Mouse (Mus musculus) neutrophil, adult 5-6 weeks (primary cell): ENCODE measurements around the gene Trim37. TPM values are rescaled to one million over a fixed set of nuclear protein-coding genes. Genes with fewer than 3 reads are reported as not detected.

Source experiments
- ATAC-seq: fragments of 151-379, 151-347 bp; 2 replicates; pipeline ENCODE4 v1.8.0; 2017; ENCODE audit warnings: mild to moderate bottlenecking, moderate TSS enrichment; ENCODE audit not compliant: insufficient number of reproducible peaks, poor library complexity, low FRiP score, severe bottlenecking; ENCODE audit errors: extremely low read depth
- total RNA-seq: library from RNA; stranded (forward); fragments of 200-1000 nt; gene quantifications from 2 replicates; pipeline ENCODE4 v1.2.3, GENCODE M21; 2017

Trim37 gene
- total RNA-seq, 1 experiment from 2014 or later = 7.9 TPM

DNA sequence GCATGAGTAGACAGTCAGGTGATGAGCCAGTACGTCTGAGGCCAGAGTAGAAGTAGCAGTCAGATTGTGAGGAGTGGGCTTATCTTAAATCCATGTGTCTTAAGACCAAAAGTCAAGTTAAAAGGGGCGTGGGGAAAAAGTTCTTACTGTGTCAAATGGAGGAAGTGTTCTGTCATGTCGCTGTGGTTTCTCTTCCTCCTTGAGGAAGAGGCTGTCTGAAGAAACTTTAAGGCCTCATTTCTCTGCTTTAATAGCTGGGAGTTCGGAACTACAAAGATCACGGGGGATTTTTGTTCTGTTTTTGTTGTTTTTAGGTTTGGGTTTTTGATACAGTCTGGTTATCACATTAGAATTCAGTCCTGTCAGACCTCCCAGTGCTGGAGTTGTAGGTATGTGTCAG lies 85.4 kb downstream of the Trim37 start:
- peak; percentile 50; the same call in 1 of the 2 replicates for ATAC-seq

DNA sequence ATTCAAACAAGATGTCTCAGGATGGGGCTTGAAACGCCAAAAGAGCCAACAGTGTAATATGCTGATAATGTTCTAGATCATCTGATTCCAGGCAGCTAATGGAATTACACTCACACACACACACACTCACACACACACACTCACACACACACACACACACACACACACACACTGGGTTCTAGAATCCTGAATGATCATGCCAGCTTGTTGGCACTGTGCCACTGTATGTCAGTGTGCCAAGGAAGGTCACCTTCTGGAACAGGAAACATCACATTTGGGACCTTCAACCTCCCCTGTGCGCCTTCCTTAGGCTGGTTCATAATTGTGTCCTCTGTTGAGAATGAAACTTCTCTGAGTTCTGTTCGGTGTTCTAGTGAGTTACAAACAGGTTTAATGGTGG lies 95.8 kb downstream of the Trim37 start:
- no peak for ATAC-seq

DNA sequence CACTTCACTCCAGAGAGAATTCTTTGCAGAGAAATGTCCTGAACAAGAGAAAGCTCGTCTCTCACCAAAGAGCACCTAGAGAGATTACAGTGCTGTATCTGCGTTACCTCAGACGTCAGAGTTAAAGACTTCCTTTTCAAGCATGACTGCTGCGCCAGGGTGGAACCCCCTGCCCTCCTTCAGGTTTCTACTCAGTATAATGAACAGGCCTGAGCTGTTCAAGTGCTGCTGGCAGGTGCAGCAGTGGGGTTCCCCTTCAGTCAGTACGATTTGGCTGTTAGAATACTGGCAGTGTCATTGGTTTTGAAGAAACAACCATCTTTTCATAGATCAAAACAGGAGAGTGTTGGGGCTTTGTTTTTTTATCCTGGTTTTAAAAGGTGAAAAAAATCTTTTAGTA lies 100.2 kb downstream of the Trim37 start:
- no peak for ATAC-seq

DNA sequence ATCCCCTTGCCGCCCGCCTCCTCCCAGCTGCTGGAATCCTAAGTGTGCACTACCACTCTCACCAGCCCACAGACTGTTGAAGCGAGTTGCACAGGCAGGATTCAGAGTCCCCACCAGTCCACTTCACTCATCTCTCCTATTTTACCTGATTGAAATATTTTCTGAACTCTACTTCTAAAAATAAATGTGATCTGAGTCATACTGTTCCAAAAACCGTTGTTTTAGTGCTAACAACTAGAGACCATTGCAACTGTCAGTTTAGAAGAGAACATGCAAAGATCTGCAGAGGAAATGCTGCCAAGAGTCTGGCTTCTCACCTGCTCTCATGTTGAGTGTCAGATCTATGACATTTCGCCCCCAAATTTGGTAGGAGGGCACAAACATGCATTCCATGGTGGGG lies 106.5 kb downstream of the Trim37 start:
- no peak for ATAC-seq

DNA sequence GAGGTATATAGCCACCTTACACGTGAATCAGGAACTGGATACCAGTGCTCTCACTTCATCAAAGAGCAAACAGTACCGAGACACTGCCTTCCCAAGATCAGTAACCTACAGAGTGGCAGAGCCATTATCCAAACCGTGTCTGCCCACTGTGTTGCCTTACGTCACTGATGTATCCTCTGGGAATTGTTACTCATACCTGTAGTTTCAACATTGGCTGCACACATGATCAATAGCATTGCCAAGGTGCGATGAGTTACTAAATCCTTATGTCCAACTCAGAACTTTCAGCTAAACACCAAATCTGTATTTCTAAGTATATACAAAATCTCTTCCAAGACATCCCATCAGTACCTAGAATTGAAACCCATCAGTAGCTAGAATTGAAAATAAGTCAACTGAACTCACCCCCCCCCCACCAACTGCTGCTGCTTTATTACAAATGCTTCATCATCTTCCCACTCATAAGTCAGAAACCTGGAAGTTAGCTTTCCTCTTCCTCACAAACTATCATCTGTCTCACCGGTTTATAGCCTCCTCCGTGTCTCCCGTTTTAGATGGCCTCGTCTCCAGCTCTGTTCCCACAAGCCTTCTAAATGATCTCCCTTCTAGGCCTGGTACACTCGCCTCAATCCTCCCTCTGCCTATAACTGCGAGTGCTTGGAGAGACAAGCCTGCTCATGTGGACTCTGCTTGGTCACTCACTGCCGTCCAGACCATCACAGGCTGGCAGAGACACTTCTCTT lies 108.0 kb downstream of the Trim37 start:
- no peak for ATAC-seq

DNA sequence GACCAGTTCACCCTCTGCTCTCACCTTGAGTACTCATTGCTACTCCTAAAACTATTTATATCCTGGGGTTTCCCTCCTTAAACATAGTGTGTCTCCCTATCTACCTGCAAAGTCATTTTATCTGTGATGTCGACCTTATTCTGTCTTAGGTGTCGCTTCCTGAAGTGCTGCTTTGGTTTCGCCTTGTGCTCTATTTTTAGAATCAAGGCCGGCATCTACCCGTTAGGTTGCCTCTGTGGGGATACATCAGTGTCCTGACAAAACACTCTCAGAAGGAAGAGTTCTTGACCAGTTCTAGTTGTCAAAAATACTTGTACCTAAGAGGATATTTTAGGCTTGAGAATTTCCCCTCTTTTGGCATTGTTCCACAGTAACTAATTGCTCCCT lies 108.6 kb downstream of the Trim37 start:
- no peak for ATAC-seq

DNA sequence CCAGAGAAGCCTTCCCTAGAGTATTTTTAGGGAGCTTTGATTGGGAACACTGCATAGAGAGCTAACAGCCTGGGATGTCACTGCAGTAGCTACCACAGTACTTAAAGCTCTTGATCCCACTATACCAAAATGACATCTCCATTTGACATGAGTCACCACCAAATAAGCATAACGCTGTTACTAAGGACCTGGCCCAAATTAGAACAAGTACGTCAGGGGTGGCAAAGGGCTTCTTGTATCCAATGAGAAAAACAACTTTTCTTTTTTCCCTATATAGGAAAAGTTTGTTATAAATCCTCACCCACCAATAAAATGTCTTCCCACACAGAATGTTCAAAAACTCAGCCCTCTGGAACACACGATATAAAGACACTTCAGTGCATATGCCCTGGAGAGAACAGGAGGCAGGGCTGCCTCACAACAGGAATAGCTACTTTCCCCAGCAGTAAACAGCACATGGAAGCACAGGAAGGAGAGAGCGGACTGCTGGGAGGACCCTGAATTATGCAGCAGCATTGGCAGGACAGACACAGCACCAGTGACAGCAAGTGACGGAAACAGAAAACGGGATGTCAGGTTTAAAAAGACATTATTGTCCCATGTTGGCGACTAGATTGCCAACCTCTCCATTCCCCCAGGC lies 112.1 kb downstream of the Trim37 start:
- no peak for ATAC-seq

DNA sequence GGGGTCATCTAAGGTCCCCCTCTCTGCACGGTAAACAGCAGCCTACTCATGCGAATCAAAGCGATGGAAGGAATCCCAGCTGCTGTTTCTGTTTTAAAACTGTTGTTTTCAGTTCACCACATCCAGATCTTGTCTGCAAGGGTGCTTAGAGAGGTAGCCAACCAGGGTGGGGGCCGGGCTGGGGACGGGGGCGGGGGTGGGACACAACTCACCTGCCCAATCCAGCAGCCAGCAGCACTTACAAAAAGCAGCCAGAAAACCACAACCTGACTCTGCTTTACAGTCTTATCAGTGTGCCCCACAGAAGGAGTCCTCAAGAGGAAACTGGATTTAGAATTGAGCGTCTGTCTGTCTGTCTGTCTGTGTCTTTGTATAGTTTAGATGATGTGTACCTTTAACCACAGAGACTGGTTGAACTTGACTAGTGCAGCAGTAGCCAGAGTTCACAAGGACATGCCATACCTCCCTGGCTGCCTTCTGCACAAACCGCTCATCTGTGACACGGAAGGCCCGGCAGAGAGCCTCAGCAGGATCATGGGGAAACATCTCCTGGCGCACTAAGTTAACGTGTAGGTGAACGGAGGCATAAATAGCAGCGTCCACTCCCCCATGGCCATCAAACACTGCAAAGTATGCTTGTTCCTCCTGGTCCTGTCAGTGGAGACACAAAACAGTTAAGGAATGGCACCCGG lies 113.4 kb downstream of the Trim37 start:
- no peak for ATAC-seq

DNA sequence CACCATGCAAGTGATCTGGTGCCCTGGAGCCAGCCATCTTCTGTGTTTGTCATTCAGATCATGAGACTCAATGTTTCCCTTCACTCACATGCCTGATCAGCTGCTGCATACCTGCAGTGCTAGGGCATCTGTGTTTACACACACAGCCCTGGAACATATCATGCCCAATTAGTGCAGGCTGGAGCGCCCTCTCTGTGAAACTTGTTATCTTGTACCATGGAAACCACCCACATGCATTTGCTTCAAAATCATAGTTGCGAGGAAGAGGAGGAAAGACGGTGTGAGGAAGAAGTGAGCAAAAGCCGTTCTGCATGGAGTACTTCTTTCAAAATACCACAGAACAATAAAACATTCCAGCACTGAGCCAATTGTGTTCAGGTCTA lies 113.9 kb downstream of the Trim37 start:
- ATAC-seq = no peak

DNA sequence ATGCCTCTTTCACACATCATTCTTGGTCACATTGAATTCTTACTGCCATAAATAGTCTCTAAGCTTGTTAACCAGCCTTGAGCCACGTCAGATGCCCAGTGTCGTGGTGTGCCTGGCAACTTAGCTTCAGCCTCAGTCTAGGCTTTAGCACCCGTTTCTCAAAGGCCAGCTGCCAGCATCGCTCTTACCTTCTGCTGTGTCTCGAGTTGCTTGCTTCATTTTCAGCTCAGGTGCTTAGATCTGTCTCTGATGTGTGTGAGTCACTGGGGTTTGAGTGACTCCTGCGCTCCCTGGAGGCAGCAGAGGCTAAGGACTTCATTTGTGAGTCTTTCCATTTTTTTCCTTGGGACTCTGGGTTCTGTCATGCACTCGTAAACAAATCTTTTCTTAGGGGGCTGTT lies 114.4 kb downstream of the Trim37 start:
- ATAC-seq = no peak

DNA sequence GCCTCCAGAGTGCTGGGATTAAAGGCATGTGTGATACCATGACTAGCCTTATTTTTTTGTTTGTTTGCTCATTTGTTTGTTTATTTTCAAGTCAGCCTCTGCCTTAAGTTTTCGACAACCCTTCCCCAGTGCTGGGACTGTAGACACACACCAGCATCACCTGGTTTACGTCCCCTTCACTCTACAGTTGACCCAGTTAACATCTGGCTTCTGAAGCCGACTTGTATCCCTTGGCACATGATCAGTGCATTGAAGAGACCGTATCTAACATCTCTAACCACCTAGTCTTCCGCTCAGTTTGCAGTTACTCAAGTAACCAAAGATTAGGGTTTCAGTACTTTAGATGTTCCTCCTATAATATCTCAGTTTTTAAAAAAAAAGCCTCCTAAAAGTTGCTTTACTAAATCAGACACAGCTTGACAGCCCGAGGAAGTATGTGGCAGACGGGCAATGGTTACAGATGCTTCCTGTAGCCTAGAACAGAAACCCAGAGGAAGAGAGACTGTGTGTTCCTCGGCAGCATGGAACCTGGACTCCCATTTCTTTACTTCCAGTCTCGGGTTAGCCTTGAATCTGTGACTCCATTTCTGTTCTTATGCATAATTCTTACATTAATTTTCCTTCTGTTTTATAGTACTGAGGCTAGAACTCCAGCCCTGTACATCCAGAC lies 118.4 kb downstream of the Trim37 start:
- ATAC-seq = no peak

DNA sequence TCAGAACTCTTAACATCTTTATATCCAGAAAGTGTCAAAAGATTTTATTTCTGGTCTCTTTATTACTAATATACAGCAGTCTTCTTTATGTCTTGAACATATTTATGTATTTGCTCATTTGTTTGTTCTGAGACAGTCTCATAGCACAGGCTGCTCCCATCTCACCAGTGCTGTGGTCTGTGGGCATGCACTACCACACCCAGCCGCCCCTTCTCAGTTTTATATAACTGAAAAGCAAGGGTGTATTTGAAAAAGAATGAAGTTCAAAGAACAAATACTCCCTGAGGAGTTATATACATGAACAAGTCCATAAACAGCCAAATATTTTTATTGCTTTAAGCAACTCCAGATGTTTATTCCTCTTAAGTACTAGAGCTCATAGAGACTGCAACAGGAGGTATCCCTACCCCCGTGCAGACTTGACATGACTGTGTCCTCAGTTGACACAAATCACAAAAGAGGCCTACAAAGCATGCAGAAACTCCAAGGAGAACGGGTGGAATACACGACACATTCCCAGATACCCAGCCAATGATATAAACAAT lies 119.3 kb downstream of the Trim37 start:
- ATAC-seq = no peak

DNA sequence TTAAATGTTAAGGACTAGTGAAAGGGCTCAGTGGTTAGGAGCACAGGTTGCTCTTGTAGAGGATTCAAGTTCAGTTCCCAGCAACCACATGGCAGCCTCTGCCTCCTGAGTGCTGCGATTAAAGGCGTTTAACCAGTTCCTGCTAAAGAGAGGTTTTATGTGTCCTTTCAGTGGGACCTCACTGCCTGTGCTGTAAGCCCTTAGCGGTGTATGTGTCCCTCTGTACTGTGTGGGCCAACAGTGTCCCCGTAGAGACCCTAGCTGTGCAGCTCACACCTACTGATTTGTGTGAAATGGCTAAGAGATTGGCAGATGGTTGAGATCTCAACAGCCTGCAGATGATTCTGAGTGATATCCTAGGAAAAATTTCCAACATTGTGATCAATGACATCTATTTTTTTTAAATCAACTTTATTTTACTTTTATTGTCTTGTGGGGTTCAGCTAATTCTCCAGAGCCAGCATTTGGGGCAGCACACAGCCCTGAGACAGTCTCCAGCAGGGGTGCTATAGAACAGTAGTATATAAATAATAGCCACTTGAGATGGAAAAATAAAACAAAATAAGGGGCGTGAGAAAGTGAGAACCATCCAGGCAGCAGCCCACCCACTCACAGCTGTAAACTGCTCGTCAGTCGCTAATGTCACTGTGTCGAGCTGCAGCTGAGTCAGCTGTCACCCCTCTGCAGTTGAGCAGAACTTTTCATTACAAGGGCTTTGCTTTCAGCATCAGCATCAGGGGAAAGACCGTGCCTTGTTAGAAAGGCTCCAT lies 120.0 kb downstream of the Trim37 start:
- no peak for ATAC-seq

DNA sequence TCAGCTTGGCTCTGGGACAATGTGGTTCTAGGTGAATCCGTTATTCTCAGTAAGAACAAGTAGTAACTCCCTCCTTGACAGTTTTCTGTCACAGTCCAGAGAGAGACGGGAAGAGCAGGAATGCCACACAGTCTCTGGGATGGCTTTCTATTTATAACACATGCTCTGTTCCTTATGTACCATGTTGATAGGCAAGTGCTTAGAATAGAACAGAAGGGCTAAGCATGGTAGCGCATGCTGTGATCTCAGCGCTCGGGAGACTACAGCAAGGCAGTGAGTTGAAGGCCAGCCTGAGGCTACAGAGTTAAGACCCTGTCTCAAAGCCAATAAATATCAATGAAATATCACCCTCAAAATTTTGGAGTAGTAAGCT lies 120.6 kb downstream of the Trim37 start:
- ATAC-seq = no peak

DNA sequence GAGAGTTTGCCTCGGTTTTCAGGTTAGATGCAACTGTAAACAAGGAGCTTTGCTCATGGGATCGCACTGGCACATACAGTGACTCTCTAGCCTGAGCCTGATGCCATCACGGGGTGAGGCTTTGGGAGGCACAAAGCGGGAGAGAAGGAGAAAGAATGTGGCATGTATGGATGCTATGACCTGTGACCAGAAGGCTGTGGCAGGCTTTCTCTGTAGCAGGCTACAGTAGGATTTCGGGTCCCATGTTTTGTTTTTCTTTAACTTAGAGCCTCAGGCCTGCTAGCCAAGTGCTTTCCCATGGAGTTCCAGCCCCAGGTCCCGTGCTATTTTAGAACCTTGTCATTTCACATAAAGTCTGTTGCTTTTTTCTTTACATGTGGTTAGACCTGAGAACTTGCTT lies 123.3 kb downstream of the Trim37 start:
- ATAC-seq = no peak

DNA sequence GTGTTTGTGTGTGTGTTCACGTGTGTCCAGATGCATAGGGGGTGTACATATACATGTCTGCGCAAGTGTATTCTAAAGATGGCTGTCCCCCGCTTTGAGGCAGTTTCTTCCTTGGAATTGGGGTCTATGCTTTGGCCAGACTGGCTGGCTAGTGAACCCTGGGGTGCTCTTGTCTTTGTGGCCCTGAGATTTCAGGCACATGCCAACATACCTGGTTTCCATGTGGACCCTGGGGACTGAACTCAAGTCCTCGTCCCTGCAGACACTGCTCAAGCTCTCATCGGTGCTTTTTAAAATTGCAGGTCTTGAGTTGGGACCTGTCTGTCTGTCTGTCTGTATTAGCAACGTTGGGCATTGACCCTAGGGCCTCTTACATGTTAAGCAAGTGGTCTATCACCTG lies 126.4 kb downstream of the Trim37 start:
- ATAC-seq = no peak

DNA sequence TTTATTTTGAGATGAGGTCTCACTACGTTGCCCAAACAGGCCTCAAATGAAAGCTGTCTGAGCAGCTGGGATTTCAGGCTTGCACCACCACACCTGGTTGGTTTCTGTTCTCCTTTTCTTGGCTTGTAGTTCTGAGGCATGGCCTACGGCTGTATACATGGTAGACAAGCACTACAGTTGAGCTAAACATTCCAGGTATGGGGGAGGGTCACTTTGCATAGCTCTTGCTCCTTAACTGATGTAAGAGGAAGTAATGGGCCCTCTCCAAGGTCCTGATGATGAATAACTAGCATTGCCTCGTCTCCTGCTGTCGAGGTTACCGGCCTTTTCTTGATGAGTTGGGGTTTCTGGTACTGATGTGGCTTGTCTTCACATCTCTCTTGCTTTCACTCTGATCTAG lies 127.3 kb downstream of the Trim37 start:
- peak; percentile 60; the same call in 1 of the 2 replicates for ATAC-seq

DNA sequence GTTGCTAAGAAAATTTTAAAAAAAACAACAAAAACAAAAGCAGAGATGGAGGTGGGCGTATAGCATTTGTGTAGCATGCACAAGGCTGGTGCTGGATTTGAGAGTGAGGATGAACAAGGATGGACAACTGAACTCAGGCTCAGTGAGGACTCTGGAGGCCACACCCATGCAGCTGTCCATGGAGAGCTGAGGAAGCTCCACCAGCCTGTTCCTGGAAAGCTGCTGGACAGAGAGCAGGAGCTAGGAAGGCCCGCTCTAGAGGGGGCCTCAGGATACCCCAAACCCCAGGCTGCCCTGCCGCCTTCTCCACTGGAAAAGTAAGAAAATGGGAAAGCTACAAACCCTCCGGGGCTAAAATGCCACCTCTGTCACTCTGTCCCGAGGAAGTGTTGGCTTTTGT lies 130.4 kb downstream of the Trim37 start:
- no peak for ATAC-seq

DNA sequence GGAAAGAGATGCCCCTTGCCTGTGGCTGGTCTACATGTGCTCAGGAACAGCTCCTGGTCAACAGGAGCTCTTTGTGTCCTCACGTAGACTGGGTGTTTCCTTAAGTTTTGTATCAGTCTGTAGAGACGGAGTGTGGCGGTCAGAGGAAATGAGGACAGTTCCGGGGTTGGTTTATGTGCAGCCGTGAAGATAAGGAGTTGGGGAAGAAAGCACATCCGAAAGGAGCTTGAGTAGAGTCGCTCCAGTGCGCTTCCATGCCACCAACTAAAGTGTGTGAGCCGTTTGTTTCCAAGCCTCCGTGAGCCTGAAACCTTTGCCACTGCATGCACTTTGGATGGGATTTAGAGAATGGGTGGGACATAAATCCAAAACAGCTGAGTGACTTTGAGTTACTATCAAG lies 132.9 kb downstream of the Trim37 start:
- ATAC-seq = no peak
